Mouse (Mus musculus) olfactory bulb, adult 2 months (tissue): ENCODE measurements around the gene Npb.

ENCODE experiments used
- CTCF ChIP-seq: fragments of 200-500 bp; IDR thresholded peaks from 2 replicates; pipeline ENCODE4 v1.5.1; 2012; ENCODE audit warnings: low read depth, mild to moderate bottlenecking, low read length, moderate library complexity; ENCODE audit not compliant: insufficient read depth
- POLR2A ChIP-seq: fragments of 200-500 bp; IDR thresholded peaks from 2 replicates; pipeline ENCODE4 v1.6.1; 2012; ENCODE audit warnings: mild to moderate bottlenecking, low read depth, low read length, moderate library complexity; ENCODE audit not compliant: insufficient read depth

GRCm38 (mm10) chr11:120632559-120633519 is 24.6 kb downstream of the Npb start:
- TF ChIP-seq POLR2A (0 out of 2 replicates have a peak, but pooled peaks have one; percentile 7), CTCF (no peak)
